Mouse (Mus musculus): Measurements from ENCODE around the gene Pex11a.

GRCm38 (mm10) chr7:79771561-79772512 lies 28.9 kb upstream of the Pex11a start:
- TF ChIP-seq POLR2A (IDR thresholded peaks at IDR 0.05; ENCODE audit: low read depth, low read length) (no peak), CTCF (conservative IDR thresholded peaks at IDR 0.05; ENCODE audit: insufficient read depth, insufficient read length, low read depth, low read length) (no peak)

All from kidney, adult 2 months (tissue).